Mouse (Mus musculus): ENCODE measurements around the gene AC129217.1. TPM values are rescaled to one million over a fixed set of nuclear protein-coding genes. Genes with fewer than 3 reads are reported as not detected.

The AC129217.1 gene
- polyA plus RNA-seq, 1 experiment from 2014 or later: not detected

DNA sequence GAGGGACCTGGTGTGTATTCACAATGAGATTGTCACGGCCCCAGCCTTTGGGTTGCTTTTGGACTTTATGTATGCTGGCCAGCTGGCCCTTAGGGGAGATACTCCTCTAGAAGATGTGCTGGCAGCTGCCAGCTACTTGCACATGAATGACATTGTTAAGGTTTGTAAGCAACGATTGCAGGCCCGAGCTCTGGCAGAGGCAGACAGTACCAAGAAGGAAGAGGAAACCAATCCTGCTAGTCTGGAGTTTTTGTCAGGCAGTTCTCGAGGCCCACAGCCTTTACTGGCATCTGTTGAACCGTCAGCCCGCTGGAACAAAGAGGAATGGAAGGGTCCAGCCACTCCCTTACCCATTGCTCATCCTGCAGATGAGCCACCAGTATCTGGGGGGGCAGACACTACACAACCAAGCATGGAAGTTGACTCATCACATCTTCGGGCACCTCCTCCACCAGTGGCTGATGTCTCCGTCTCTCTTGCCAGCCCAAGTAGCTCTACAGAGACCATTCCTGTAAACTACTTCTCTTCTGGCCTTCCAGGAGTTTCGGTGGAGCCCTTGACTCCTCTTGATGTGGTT, 26.3 kb upstream of the AC129217.1 start:
- peaks cover 8% of the 10 kb centered on the region for H3K4me1 ChIP-seq (replicated peaks; ENCODE audit: control insufficient read depth, insufficient read depth, low read length)
- H3K9ac ChIP-seq (ENCODE audit: low read length): peak overlapping the region; percentile 60; the same call in 1 of the 2 replicates
- peak overlapping the region; percentile 52; the same call in 1 of the 2 replicates for H3K4me2 ChIP-seq (ENCODE audit: low read depth, low read length, severe bottlenecking)
- no peaks in the 10 kb centered on the region; the same call in 1 of the 2 replicates for H3K36me3 ChIP-seq (ENCODE audit: control insufficient read depth, insufficient read depth, low read length)
- no peak overlapping the region for H3K4me3 ChIP-seq (ENCODE audit: low read depth, low read length)
- H3K27ac ChIP-seq (ENCODE audit: low read depth, low read length): no peak overlapping the region; the same call in 1 of the 2 replicates
- no peaks in the 10 kb centered on the region for H3K27me3 ChIP-seq (ENCODE audit: control insufficient read depth, insufficient read depth, low read length)
- ATAC-seq (replicated peaks; ENCODE audit: low FRiP score): no peak
- WGBS: 95% methylated on average over 9 of the region's 9 CpGs
- no peak for DNase-seq (ENCODE audit: low spot score)
- no peaks in the 10 kb centered on the region for H3K9me3 ChIP-seq (ENCODE audit: control insufficient read depth, low read length)

- Histone ChIP-seq H3K27ac (ENCODE audit: low read depth, low read length) (0 out of 2 replicates have a peak overlapping the region, but pooled peaks have one; percentile 7), H3K4me3 (ENCODE audit: low read depth, low read length) (no peak overlapping the region), H3K4me2 (ENCODE audit: low read depth, low read length, severe bottlenecking) (no peak overlapping the region), H3K9me3 (ENCODE audit: control insufficient read depth, low read length) (no peaks in the 10 kb centered on the region), H3K27me3 (ENCODE audit: control insufficient read depth, insufficient read depth, low read length) (no peaks in the 10 kb centered on the region), H3K4me1 (replicated peaks; ENCODE audit: control insufficient read depth, insufficient read depth, low read length) (peaks cover 8% of the 10 kb centered on the region), H3K9ac (ENCODE audit: low read length) (no peak overlapping the region), H3K36me3 (ENCODE audit: control insufficient read depth, insufficient read depth, low read length) (no peaks in the 10 kb centered on the region; the same call in 1 of the 2 replicates)
- ATAC-seq (replicated peaks; ENCODE audit: low FRiP score): no peak
- 90% methylated on average over 11 of the region's 11 CpGs for WGBS
- DNase-seq (ENCODE audit: low spot score): no peak
These were observed 25.5 kb upstream of the AC129217.1 start for GRCm38 (mm10) chr19:8803879-8804660.

DNA sequence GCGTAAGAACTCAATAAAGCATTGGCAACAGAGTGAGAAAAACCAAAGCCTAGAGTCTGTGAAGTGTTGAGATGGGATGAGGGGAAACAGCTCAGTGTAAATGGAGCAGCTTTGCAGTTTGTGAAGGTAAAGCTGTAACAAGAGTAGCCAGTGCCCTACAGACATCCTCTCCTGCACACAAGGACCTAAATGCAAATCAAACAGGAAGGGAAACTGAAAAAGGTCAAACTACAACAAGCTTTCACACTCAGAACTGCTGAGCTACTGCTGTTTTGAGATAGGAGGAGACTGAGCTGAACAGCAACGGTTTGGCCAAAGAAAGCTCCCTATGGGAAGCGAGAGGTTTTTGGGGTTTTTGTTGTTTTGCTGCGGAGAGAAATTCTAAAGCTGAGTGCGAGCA, 22.8 kb upstream of the AC129217.1 start:
- WGBS: 92% methylated on average over 5 of the region's 5 CpGs
- H3K36me3 ChIP-seq (ENCODE audit: control insufficient read depth, insufficient read depth, low read length): peaks cover 2% of the 10 kb centered on the region; the same call in 1 of the 2 replicates
- peaks cover 6% of the 10 kb centered on the region for H3K4me1 ChIP-seq (replicated peaks; ENCODE audit: control insufficient read depth, insufficient read depth, low read length)
- no peak overlapping the region for H3K9ac ChIP-seq (ENCODE audit: low read length)
- no peaks in the 10 kb centered on the region for H3K9me3 ChIP-seq (ENCODE audit: control insufficient read depth, low read length)
- H3K27me3 ChIP-seq (ENCODE audit: control insufficient read depth, insufficient read depth, low read length): no peaks in the 10 kb centered on the region
- H3K27ac ChIP-seq (ENCODE audit: low read depth, low read length): no peak overlapping the region
- no peak overlapping the region for H3K4me3 ChIP-seq (ENCODE audit: low read depth, low read length)
- no peak overlapping the region for H3K4me2 ChIP-seq (ENCODE audit: low read depth, low read length, severe bottlenecking)
- no peak for ATAC-seq (replicated peaks; ENCODE audit: low FRiP score)
- no peak for DNase-seq (ENCODE audit: low spot score)

- WGBS: 85% methylated on average over 11 of the region's 11 CpGs
- Histone ChIP-seq H3K4me2 (ENCODE audit: low read depth, low read length, severe bottlenecking) (no peak overlapping the region), H3K27me3 (ENCODE audit: control insufficient read depth, insufficient read depth, low read length) (no peaks in the 10 kb centered on the region), H3K4me1 (replicated peaks; ENCODE audit: control insufficient read depth, insufficient read depth, low read length) (peaks cover 13% of the 10 kb centered on the region), H3K9ac (ENCODE audit: low read length) (no peak overlapping the region), H3K4me3 (ENCODE audit: low read depth, low read length) (no peak overlapping the region), H3K36me3 (ENCODE audit: control insufficient read depth, insufficient read depth, low read length) (peaks cover 7% of the 10 kb centered on the region; the same call in 1 of the 2 replicates), H3K9me3 (ENCODE audit: control insufficient read depth, low read length) (no peaks in the 10 kb centered on the region), H3K27ac (ENCODE audit: low read depth, low read length) (no peak overlapping the region)
- DNase-seq (ENCODE audit: low spot score): no peak
- no peak for ATAC-seq (replicated peaks; ENCODE audit: low FRiP score)
These were observed 13.8 kb upstream of the AC129217.1 start for GRCm38 (mm10) chr19:8815812-8816211.

DNA sequence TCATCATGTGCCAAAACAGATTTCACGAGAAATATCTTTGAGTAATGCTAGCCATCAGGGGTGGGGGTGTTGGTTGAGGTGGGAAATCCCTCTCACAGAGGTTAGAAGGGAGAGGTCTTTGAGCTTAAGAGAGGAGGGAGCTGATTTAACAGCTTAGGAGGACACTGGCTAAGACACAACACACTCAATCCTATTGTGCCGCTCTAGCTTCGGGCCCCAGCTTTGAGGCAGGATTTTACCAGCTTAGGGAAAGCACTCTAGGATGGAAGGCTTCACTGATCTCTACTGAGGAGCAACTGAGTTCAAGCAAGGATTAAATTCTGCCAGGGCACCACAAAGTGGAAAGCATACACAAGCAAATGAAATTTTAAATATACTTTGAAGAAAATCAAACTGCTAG, 12.6 kb upstream of the AC129217.1 start:
- Histone ChIP-seq H3K4me2 (ENCODE audit: low read depth, low read length, severe bottlenecking) (0 out of 2 replicates have a peak overlapping the region, but pooled peaks have one; percentile 24), H3K27ac (ENCODE audit: low read depth, low read length) (no peak overlapping the region), H3K27me3 (ENCODE audit: control insufficient read depth, insufficient read depth, low read length) (no peaks in the 10 kb centered on the region), H3K9me3 (ENCODE audit: control insufficient read depth, low read length) (no peaks in the 10 kb centered on the region), H3K4me3 (ENCODE audit: low read depth, low read length) (0 out of 2 replicates have a peak overlapping the region, but pooled peaks have one; percentile 2), H3K36me3 (ENCODE audit: control insufficient read depth, insufficient read depth, low read length) (peaks cover 7% of the 10 kb centered on the region; the same call in 1 of the 2 replicates), H3K9ac (ENCODE audit: low read length) (peak overlapping the region; percentile 32), H3K4me1 (replicated peaks; ENCODE audit: control insufficient read depth, insufficient read depth, low read length) (peaks cover 15% of the 10 kb centered on the region)
- ATAC-seq (replicated peaks; ENCODE audit: low FRiP score) (no peak), DNase-seq (ENCODE audit: low spot score) (no peak)
- 62% methylated on average over 3 of the region's 3 CpGs for WGBS

GRCm38 (mm10) chr19:8818301-8818798, 11.2 kb upstream of the AC129217.1 start:
- Histone ChIP-seq H3K27me3 (ENCODE audit: control insufficient read depth, insufficient read depth, low read length) (no peaks in the 10 kb centered on the region), H3K27ac (ENCODE audit: low read depth, low read length) (peak overlapping the region; percentile 99), H3K36me3 (ENCODE audit: control insufficient read depth, insufficient read depth, low read length) (peaks cover 7% of the 10 kb centered on the region; the same call in 1 of the 2 replicates), H3K9ac (ENCODE audit: low read length) (peak overlapping the region; percentile 70), H3K4me3 (ENCODE audit: low read depth, low read length) (peak overlapping the region; percentile 100), H3K4me2 (ENCODE audit: low read depth, low read length, severe bottlenecking) (peak overlapping the region; percentile 79), H3K4me1 (replicated peaks; ENCODE audit: control insufficient read depth, insufficient read depth, low read length) (peaks cover 20% of the 10 kb centered on the region), H3K9me3 (ENCODE audit: control insufficient read depth, low read length) (no peaks in the 10 kb centered on the region)
- DNase-seq (ENCODE audit: low spot score) (no peak), ATAC-seq (replicated peaks; ENCODE audit: low FRiP score) (no peak)
- WGBS: 34% methylated on average over 14 of the region's 14 CpGs

- DNase-seq (ENCODE audit: low spot score): peak; percentile 97
- Histone ChIP-seq H3K27me3 (ENCODE audit: control insufficient read depth, insufficient read depth, low read length) (no peaks in the 10 kb centered on the region), H3K9me3 (ENCODE audit: control insufficient read depth, low read length) (no peaks in the 10 kb centered on the region), H3K4me1 (replicated peaks; ENCODE audit: control insufficient read depth, insufficient read depth, low read length) (peaks cover 20% of the 10 kb centered on the region), H3K27ac (ENCODE audit: low read depth, low read length) (peak within 1 kb of the TSS; percentile 99), H3K4me3 (ENCODE audit: low read depth, low read length) (peak within 1 kb of the TSS; percentile 100), H3K9ac (ENCODE audit: low read length) (peak within 1 kb of the TSS; percentile 98), H3K4me2 (ENCODE audit: low read depth, low read length, severe bottlenecking) (peak within 1 kb of the TSS; percentile 79), H3K36me3 (ENCODE audit: control insufficient read depth, insufficient read depth, low read length) (peaks cover 9% of the 10 kb centered on the region; the same call in 1 of the 2 replicates)
- ATAC-seq (replicated peaks; ENCODE audit: low FRiP score): peak; percentile 93
- WGBS: under 1% methylated on average over 33 of the region's 33 CpGs
These were observed 10.6 kb upstream of the AC129217.1 start, which contains the start of gene Ttc9c for GRCm38 (mm10) chr19:8818801-8819595. TSS of gene Ttc9c (minus strand) at chr19:8819333.

Measured in forebrain, embryonic 11.5 days (tissue).